Mouse (Mus musculus) lung, postnatal 0 days (tissue): Measurements from ENCODE around the gene Mapk8ip3.

ENCODE experiments used
- CTCF ChIP-seq: IDR thresholded peaks from 2 replicates; pipeline ENCODE4 v1.5.1; 2016; ENCODE audit warnings: antibody characterized with exemption, mild to moderate bottlenecking
- EP300 ChIP-seq: IDR thresholded peaks from 2 replicates; pipeline ENCODE4 v1.6.1; 2016; ENCODE audit warnings: antibody characterized with exemption, mild to moderate bottlenecking, control low read depth

DNA sequence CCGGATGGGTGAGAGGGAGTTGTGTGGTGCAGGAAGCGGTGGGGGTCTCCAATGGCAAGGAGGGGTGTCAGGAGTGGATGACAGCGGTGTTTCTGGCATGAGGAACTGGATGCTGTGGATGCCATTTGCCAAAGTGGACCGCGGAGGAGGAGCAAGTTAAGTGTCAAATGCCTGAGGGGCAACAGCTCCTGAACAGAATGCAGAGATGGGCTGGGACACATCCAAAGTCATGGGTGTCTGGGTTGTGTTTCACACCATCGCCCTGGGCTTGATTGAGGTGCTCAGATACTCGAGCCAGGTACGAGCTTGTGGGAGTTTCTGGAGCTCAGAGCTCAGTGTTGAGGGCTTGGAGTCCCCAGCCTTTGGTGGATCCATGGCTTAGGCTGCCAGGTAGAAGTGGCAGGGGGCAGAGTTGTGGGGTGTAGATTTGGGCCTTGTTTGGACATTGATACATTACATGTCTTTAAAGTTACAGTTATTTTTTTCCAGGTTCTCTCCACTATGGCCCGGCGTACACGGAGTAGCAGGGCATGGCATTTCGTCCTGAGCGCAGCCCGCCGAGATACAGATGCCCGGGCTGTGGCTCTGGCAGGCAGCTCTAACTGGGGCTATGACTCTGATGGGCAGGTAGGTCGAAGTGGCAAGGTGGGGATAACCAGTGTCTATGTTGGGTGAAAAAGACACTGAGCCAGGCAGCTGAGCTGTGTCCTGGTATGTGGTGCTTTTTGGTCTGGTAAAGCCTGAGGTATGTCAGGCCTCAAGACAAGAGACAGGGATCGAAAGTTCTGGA is 49.3 kb downstream of the Mapk8ip3 start:
- TF ChIP-seq CTCF (no peak), EP300 (no peak)
